Mouse (Mus musculus) heart, embryonic 15.5 days (tissue): ENCODE measurements around the gene Bst2. TPM values are rescaled to one million over a fixed set of nuclear protein-coding genes. Genes with fewer than 3 reads are reported as not detected.

Experiments used
- ATAC-seq: fragments of 200-750 bp; cut with Nextera tagmentation; replicated peaks from 2 replicates; pipeline ENCODE4 v1.8.0; 2017; ENCODE audit warnings: low read depth, moderate TSS enrichment; ENCODE audit not compliant: insufficient number of reproducible peaks, insufficient read depth, low FRiP score
- H3K27ac ChIP-seq: fragments of 300-500 bp; sonication (generic); 2 replicates; pipeline ENCODE4 v1.5.1; 2015; ENCODE audit warnings: mild to moderate bottlenecking, inconsistent platforms
- H3K27me3 ChIP-seq: fragments of 300-500 bp; sonication (generic); 2 replicates; pipeline ENCODE4 v1.6.1; 2015; ENCODE audit warnings: inconsistent platforms
- H3K36me3 ChIP-seq: fragments of 300-500 bp; sonication (generic); 2 replicates; pipeline ENCODE4 v1.6.1; 2015; ENCODE audit warnings: mild to moderate bottlenecking, inconsistent platforms
- H3K4me1 ChIP-seq: fragments of 300-500 bp; sonication (generic); replicated peaks from 2 replicates; pipeline ENCODE4 v1.6.1; 2015; ENCODE audit warnings: inconsistent platforms
- H3K4me2 ChIP-seq: fragments of 300-500 bp; sonication (generic); 2 replicates; pipeline ENCODE4 v1.6.1; 2015; ENCODE audit warnings: inconsistent platforms, mild to moderate bottlenecking, moderate library complexity
- H3K4me3 ChIP-seq: fragments of 300-500 bp; sonication (generic); 2 replicates; pipeline ENCODE4 v1.5.1; 2015; ENCODE audit warnings: mild to moderate bottlenecking, inconsistent platforms
- H3K9ac ChIP-seq: fragments of 300-500 bp; sonication (generic); 2 replicates; pipeline ENCODE4 v1.6.1; 2015; ENCODE audit warnings: mild to moderate bottlenecking, inconsistent platforms
- H3K9me3 ChIP-seq: fragments of 300-500 bp; sonication (generic); replicated peaks from 2 replicates; pipeline ENCODE4 v1.6.1; 2016; ENCODE audit warnings: inconsistent platforms
- WGBS: fragments of 180-500 bp; shearing (Covaris S2); methylation state at CpG from one replicate; pipeline ENCODE4 v1.1.7; 2015; ENCODE audit warnings: mixed read lengths; 5-methylcytosine and 5-hydroxymethylcytosine counted together
- polyA plus RNA-seq: library from polyadenylated mRNA; unstranded; fragments of >200 nt; fragmentation: Nextera tagmentation; extraction: Ambion mirVana; gene quantifications from 2 replicates; pipeline ENCODE4 v1.2.1, GENCODE M21; 2015

Gene Bst2
- polyA plus RNA-seq = 34.6 and 45.1 TPM in 2 replicates

- Histone ChIP-seq H3K27ac (peak within 1 kb of the TSS; percentile 66), H3K27me3 (no peaks in the 10 kb centered on the region), H3K4me1 (peaks cover 18% of the 10 kb centered on the region), H3K9ac (peak within 1 kb of the TSS; percentile 50), H3K4me2 (peak within 1 kb of the TSS; percentile 79), H3K36me3 (no peaks in the 10 kb centered on the region), H3K4me3 (peak within 1 kb of the TSS; percentile 60), H3K9me3 (no peaks in the 10 kb centered on the region)
- peak; percentile 82 for ATAC-seq
- WGBS = 2% methylated on average over 37 of the region's 37 CpGs
Measured at GRCm38 (mm10) chr8:71537028-71537867, at the start of gene Bst2. Bst2 (minus strand) TSS chr8:71537456.

DNA sequence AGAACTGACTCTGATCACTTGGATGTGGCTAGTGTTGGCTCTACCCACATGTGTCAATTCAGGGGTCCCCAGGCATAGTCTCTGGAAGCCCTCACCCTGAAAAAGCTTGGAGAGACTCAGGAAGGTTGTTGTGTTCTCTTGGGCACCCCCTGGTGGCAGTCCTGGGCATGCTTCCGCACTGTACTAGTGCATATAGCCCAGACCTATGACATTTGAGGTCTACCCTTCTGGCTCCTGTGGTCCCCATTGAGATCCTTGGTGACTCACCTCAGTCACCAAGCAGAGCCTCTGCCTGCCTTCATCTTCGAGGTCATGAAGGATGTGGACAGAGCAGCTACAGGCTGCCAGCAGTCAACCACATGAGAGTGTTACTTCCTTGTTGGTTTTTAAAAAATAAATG is 49.6 kb upstream of the Bst2 start:
- no peak for ATAC-seq
- H3K9ac ChIP-seq = no peak overlapping the region
- H3K36me3 ChIP-seq = 0 out of 2 replicates have a peak, but pooled peaks cover 6% of the 10 kb centered on the region
- H3K27ac ChIP-seq = no peak overlapping the region
- H3K9me3 ChIP-seq = no peaks in the 10 kb centered on the region
- H3K4me3 ChIP-seq = no peak overlapping the region
- 69% methylated on average over 2 of the region's 2 CpGs for WGBS
- H3K4me1 ChIP-seq = peaks cover 7% of the 10 kb centered on the region
- H3K4me2 ChIP-seq = no peak overlapping the region
- H3K27me3 ChIP-seq = no peaks in the 10 kb centered on the region

DNA sequence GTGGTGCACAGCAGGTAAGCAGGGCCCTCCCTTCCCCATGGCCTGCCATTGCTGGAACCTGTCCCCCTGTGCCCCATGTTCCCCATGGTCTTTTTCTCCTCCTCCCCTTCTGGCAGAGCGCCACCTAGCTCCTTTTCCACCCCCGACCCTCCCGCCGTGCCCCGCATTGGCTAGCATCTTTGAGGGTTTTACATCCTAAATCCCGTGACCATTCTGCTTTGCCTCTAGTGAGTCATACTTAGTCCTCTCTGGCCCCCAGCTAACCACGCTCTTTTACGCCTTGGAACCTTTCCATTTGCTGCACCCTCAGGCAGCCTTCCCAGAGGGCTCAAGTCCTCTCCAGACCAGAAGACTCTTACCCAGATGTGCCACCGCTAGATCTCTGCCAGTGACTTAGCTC is 42.9 kb upstream of the Bst2 start:
- no peaks in the 10 kb centered on the region for H3K4me1 ChIP-seq
- WGBS = 60% methylated on average over 9 of the region's 9 CpGs
- no peak for ATAC-seq
- H3K36me3 ChIP-seq = peaks cover 11% of the 10 kb centered on the region; the same call in 1 of the 2 replicates
- H3K4me3 ChIP-seq = no peak overlapping the region
- H3K27ac ChIP-seq = no peak overlapping the region
- no peak overlapping the region for H3K4me2 ChIP-seq
- H3K9me3 ChIP-seq = no peaks in the 10 kb centered on the region
- H3K9ac ChIP-seq = no peak overlapping the region
- no peaks in the 10 kb centered on the region for H3K27me3 ChIP-seq

- Histone ChIP-seq H3K4me2 (no peak overlapping the region), H3K27me3 (no peaks in the 10 kb centered on the region), H3K4me1 (0 out of 2 replicates have a peak, but pooled peaks cover 1% of the 10 kb centered on the region), H3K9me3 (no peaks in the 10 kb centered on the region), H3K36me3 (peaks cover 8% of the 10 kb centered on the region; the same call in 1 of the 2 replicates), H3K4me3 (no peak overlapping the region), H3K27ac (no peak overlapping the region), H3K9ac (no peak overlapping the region)
- 88% methylated on average over 14 of the region's 14 CpGs for WGBS
- no peak for ATAC-seq
Measured at GRCm38 (mm10) chr8:71579476-71579875, 42.2 kb upstream of the Bst2 start.

GRCm38 (mm10) chr8:71579009-71579408 is 41.8 kb upstream of the Bst2 start:
- H3K4me2 ChIP-seq = no peak overlapping the region
- H3K27me3 ChIP-seq = no peaks in the 10 kb centered on the region
- WGBS = 71% methylated on average over 1 of the region's 1 CpGs
- ATAC-seq = no peak
- peaks cover 5% of the 10 kb centered on the region; the same call in 1 of the 2 replicates for H3K36me3 ChIP-seq
- H3K9me3 ChIP-seq = no peaks in the 10 kb centered on the region
- no peak overlapping the region for H3K9ac ChIP-seq
- no peak overlapping the region for H3K4me3 ChIP-seq
- no peak overlapping the region for H3K27ac ChIP-seq
- H3K4me1 ChIP-seq = 0 out of 2 replicates have a peak, but pooled peaks cover 4% of the 10 kb centered on the region

GRCm38 (mm10) chr8:71577856-71578387 is 40.7 kb upstream of the Bst2 start:
- Histone ChIP-seq H3K4me1 (peaks cover 8% of the 10 kb centered on the region), H3K27me3 (no peaks in the 10 kb centered on the region), H3K27ac (no peak overlapping the region), H3K36me3 (peaks cover 5% of the 10 kb centered on the region; the same call in 1 of the 2 replicates), H3K9me3 (no peaks in the 10 kb centered on the region), H3K4me2 (no peak overlapping the region), H3K9ac (no peak overlapping the region), H3K4me3 (no peak overlapping the region)
- WGBS = 54% methylated on average over 4 of the region's 4 CpGs
- no peak for ATAC-seq

DNA sequence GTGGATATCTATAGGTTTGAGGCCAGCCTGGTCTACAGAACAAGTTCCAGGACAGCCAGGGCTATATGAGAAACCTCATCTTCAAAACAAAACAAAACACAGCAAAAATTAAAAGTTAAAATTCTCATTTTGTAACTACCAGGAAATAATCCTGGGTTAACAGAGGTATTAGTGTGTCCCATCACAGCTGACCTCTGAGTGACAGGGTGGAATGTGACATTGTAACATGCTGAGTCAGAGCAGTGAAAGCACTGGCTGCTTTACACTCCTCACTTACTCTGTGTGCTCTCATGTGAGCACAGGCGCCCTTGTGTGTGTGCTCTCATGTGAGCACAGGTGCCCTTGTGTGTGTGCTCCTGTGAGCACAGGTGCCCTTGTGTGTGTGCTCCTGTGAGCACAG is 37.8 kb upstream of the Bst2 start:
- H3K36me3 ChIP-seq = no peaks in the 10 kb centered on the region
- no peak overlapping the region for H3K4me3 ChIP-seq
- H3K9me3 ChIP-seq = no peaks in the 10 kb centered on the region
- no peak overlapping the region for H3K27ac ChIP-seq
- H3K27me3 ChIP-seq = 0 out of 2 replicates have a peak, but pooled peaks cover 2% of the 10 kb centered on the region
- peaks cover 26% of the 10 kb centered on the region for H3K4me1 ChIP-seq
- ATAC-seq = no peak
- WGBS = 38% methylated on average over 1 of the region's 1 CpGs
- no peak overlapping the region for H3K4me2 ChIP-seq
- H3K9ac ChIP-seq = no peak overlapping the region

GRCm38 (mm10) chr8:71574426-71574825 is 37.2 kb upstream of the Bst2 start:
- Histone ChIP-seq H3K36me3 (no peaks in the 10 kb centered on the region), H3K4me1 (peaks cover 32% of the 10 kb centered on the region), H3K4me2 (no peak overlapping the region), H3K9ac (no peak overlapping the region), H3K27me3 (0 out of 2 replicates have a peak, but pooled peaks cover 2% of the 10 kb centered on the region), H3K27ac (no peak overlapping the region), H3K9me3 (no peaks in the 10 kb centered on the region), H3K4me3 (no peak overlapping the region)
- 63% methylated on average over 7 of the region's 7 CpGs for WGBS
- ATAC-seq = no peak

- ATAC-seq = no peak
- Histone ChIP-seq H3K9ac (no peak overlapping the region), H3K36me3 (no peaks in the 10 kb centered on the region), H3K9me3 (no peaks in the 10 kb centered on the region), H3K4me1 (peaks cover 44% of the 10 kb centered on the region), H3K4me2 (no peak overlapping the region), H3K27me3 (0 out of 2 replicates have a peak, but pooled peaks cover 2% of the 10 kb centered on the region), H3K4me3 (no peak overlapping the region), H3K27ac (peak overlapping the region; percentile 11; the same call in 1 of the 2 replicates)
- WGBS = 54% methylated on average over 9 of the region's 9 CpGs
Measured at GRCm38 (mm10) chr8:71572847-71573633, 35.8 kb upstream of the Bst2 start.

DNA sequence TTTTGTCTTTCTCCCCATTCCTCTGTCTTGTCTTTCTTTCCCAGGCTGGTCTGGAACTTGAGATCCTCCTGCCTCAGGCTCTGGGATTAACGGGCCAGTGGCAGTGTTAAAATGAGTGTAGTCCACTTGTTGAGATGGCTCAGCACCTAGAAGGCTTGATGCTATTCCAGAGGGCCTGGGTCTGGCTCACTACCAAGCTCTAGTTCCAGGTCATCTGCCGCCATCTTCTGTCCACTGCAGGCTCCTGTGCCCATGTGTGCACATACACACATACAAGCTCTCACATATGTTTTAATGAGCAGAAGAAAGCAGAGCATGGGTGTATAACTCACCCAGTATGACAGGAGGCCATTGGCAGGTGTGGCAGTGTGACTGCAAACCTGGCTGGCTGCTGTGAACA is 34.8 kb upstream of the Bst2 start:
- Histone ChIP-seq H3K27me3 (0 out of 2 replicates have a peak, but pooled peaks cover 2% of the 10 kb centered on the region), H3K4me2 (no peak overlapping the region; the same call in 1 of the 2 replicates), H3K9me3 (no peaks in the 10 kb centered on the region), H3K9ac (no peak overlapping the region), H3K27ac (no peak overlapping the region), H3K36me3 (no peaks in the 10 kb centered on the region), H3K4me1 (peaks cover 44% of the 10 kb centered on the region), H3K4me3 (no peak overlapping the region)
- WGBS = 84% methylated on average over 2 of the region's 2 CpGs
- ATAC-seq = no peak
